Mouse (Mus musculus) duodenum, adult 2 months (tissue): Measurements from ENCODE around the gene Gm5580. TPM values are rescaled to one million over a fixed set of nuclear protein-coding genes. Genes with fewer than 3 reads are reported as not detected.

Source experiments
- polyA plus RNA-seq: library from polyadenylated mRNA; depleted of rRNA; stranded (reverse); fragments of >200 nt; gene quantifications from 2 replicates; pipeline ENCODE4 v1.2.3, GENCODE M21; 2012; ENCODE audit warnings: low replicate concordance; rRNA removed

The Gm5580 gene
- not detected in 2 replicates for polyA plus RNA-seq

GRCm38 (mm10) chr6:116550841-116551240 lies at the start of gene Gm5580:
Gm5580 (plus strand) TSS chr6:116551141.

GRCm38 (mm10) chr6:116506302-116507003 lies 44.5 kb upstream of the Gm5580 start, which contains the start of gene Olfr212:
Olfr212 (plus strand) TSS chr6:116506516.

GRCm38 (mm10) chr6:116538156-116538555 lies 12.8 kb upstream of the Gm5580 start, which contains the start of gene Olfr213:
Olfr213 (plus strand) TSS chr6:116538456.

GRCm38 (mm10) chr6:116553935-116554334 lies 3.0 kb downstream of the Gm5580 start, which contains the start of gene Olfr214:
Olfr214 (plus strand) TSS chr6:116554235.

GRCm38 (mm10) chr6:116584095-116584494 lies 33.2 kb downstream of the Gm5580 start, which contains the start of gene Olfr215:
Olfr215 (minus strand) TSS chr6:116584195.

Other genes starting within 250 kb of the Gm5580 start
- gene March8, start 213.1 kb upstream of the Gm5580 start, polyA plus RNA-seq, result 38.7 and 48.1 TPM in 2 replicates
- 1.8 and 2.6 TPM in 2 replicates for gene Alox5, start 90.0 kb upstream of the Gm5580 start, polyA plus RNA-seq
- gene Olfr211, start 62.0 kb upstream of the Gm5580 start, polyA plus RNA-seq, result not detected in 2 replicates
- gene Olfr212, start 44.6 kb upstream of the Gm5580 start, polyA plus RNA-seq, result not detected in 2 replicates
- not detected in 2 replicates for gene Olfr213, start 12.7 kb upstream of the Gm5580 start, polyA plus RNA-seq
- gene Olfr214, start 3.1 kb downstream of the Gm5580 start, polyA plus RNA-seq, result not detected in 2 replicates
- gene Olfr215, start 33.1 kb downstream of the Gm5580 start, polyA plus RNA-seq, result not detected in 2 replicates
- 1.9 and 7.5 TPM in 2 replicates for gene Zfp422, start 77.9 kb downstream of the Gm5580 start, polyA plus RNA-seq
- 3.7 and 5.2 TPM in 2 replicates for gene Depp1, start 99.5 kb downstream of the Gm5580 start, polyA plus RNA-seq
- 2.0 and 4.3 TPM in 2 replicates for gene Rassf4, start 122.8 kb downstream of the Gm5580 start, polyA plus RNA-seq
- gene Tmem72, start 165.8 kb downstream of the Gm5580 start, polyA plus RNA-seq, result 0.01 TPM in 1 of 2 replicates, not detected in the other